Mouse (Mus musculus) thymus, postnatal 14 days (tissue): ENCODE data around the gene Rtn4rl1.

ENCODE experiments used
- DNase-seq: peaks from one replicate; pipeline ENCODE4 v3.0.0; 2021

The Rtn4rl1 gene

GRCm38 (mm10) chr11:75190905-75191441 lies 2.6 kb upstream of the Rtn4rl1 start, which contains the start of gene Dph1:
TSS of gene Dph1 (minus strand) at chr11:75191241.
- DNase-seq: no peak

DNA sequence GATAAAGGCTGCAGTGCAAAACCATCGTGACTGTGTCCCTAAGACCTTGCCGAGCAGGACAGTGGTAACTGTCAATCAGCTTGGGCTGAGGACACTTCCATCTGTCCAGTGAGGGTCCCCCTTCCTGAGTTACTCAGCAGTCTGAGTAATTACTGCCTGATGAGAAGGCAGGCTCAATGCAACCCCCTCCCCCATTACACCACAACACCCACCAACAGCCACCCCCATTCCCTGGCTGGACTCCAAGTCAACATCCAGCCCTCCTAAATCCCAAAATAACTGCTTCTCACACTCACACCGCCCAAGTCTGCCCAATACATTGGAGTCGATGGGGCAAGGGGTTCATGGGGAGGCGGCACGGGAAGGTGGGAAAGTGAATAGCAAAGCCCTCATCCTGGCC lies 1.7 kb upstream of the Rtn4rl1 start:
- DNase-seq: no peak

- peak; percentile 77 for DNase-seq
These were observed 1.0 kb upstream of the Rtn4rl1 start for GRCm38 (mm10) chr11:75192336-75193214.

GRCm38 (mm10) chr11:75194121-75194849 lies 702 bp downstream of the Rtn4rl1 start:
- DNase-seq: peak; percentile 63

GRCm38 (mm10) chr11:75194850-75195461 lies 1.4 kb downstream of the Rtn4rl1 start:
- peak; percentile 67 for DNase-seq

DNA sequence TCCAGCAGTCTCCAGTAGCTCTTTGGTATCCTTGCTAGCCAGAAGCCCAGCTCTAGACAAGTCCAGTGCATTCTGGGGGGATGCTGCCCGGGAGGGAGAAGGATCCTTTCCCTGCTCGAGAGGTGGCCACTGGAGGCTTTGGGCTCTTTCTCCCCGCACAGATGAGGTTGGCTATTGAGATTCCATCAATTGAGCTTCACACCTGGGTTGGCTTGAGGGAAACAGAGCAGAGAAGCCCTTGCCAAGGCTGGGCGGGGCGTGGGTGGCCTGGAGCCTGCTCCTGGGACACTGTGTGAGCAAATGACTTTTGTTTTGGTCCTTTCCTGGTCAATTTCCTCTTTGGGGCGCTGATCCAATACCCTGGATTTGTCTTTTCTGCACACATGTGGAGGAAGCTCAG lies 2.5 kb downstream of the Rtn4rl1 start:
- no peak for DNase-seq

GRCm38 (mm10) chr11:75197956-75198355 lies 4.4 kb downstream of the Rtn4rl1 start:
- DNase-seq: peak; percentile 17

- no peak for DNase-seq
These were observed 5.2 kb downstream of the Rtn4rl1 start for GRCm38 (mm10) chr11:75198792-75199191.

DNA sequence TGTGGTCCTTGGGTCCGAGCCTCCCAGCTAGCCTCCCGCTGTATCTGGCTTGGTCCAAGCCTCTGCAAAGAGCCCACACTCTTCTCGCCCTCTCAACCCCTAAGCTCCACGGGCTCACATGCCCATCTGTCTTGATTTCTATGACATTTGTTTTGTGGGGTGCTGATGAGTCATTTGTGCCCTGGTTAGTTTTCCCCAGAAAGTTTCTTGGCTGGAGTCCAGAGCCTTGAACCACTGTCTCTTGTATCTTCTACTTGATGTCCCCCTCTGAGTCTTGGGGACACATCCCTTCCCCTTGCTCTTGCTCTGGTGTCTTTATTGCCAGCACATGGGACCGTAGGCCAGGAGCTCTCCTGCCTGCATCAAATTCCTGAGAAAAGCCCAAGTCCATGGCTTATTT lies 6.4 kb downstream of the Rtn4rl1 start:
- DNase-seq: no peak

GRCm38 (mm10) chr11:75200935-75201334 lies 7.4 kb downstream of the Rtn4rl1 start:
- DNase-seq: no peak

DNA sequence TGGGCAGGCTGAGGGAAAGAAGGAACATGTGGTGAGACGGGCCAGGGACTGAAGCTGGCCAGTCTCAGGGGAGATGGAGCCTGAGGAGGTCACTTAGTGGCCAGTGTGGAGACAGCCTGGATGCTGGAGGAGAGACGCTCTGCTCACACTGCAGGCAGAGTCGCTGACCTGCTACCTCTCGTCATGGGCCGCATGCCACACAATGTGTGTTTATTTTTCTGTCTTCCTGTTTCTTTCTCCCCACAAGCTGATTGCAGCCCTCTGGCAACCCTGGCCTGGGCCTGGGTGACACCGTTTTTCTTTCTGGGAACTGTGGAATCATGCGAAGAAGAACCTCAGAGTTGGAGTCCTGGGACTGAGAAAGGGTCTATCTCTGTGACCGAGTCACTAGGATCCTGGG lies 8.1 kb downstream of the Rtn4rl1 start:
- no peak for DNase-seq

GRCm38 (mm10) chr11:75203926-75204325 lies 10.3 kb downstream of the Rtn4rl1 start:
- no peak for DNase-seq

DNA sequence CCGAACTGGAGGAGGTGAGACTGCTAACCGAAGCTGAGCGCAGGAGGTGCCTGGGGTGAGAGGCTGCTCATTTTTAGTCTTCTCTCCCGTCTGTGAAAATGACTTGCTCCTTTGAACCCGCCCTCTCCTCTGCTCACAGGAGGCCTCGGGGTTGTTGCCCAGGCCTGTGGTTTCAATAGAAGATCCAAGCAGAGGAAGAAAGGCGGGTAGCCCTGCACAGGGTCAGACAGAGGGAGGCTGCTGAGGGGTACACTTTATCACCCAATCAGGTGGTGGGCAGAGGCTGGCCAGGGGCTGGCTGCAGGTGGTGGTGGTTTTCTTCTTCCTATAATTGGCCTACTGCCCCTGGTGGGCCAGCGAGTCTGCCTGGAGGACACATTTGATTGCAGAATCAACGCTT lies 10.9 kb downstream of the Rtn4rl1 start:
- peak; percentile 21 for DNase-seq

DNA sequence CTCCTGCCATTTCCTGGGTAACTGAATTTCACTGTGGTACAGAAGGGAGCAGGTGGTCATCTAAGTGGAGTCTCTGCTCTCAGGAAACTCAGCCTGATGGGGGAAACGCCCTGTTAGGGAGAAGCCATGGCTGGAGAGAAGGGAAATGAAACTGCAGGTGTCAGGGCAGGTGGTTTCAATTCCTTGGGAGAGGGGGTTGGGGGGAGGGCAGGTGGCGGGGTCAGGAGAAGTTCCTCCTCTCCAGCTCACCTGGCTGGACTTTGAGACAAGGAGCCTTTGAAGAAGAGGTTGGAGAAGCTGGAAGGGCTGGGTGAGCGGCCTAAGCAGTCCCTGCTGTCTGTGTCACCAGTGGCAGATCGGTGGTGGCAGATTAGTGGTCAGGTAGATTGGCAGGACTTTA lies 12.8 kb downstream of the Rtn4rl1 start:
- DNase-seq: no peak

DNA sequence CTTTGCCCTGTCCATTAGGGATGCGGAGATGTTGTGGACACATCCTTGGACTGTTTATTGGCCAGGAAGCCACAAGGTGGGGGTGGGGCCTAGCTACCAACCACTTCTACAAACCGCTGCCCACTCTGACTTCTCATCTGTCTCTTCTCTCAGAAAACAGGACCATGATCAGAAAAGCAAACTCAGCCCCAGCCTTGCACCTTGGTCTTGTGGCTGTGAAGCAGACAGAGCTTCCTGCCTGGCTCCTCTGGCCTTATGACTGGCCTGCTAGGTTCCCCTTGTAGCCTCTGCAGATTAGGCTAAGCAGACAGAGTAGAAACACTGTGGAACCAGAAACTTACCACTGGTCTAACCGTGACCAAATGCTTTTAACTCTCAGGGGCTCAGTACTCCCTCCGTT lies 15.8 kb downstream of the Rtn4rl1 start:
- DNase-seq: no peak

DNA sequence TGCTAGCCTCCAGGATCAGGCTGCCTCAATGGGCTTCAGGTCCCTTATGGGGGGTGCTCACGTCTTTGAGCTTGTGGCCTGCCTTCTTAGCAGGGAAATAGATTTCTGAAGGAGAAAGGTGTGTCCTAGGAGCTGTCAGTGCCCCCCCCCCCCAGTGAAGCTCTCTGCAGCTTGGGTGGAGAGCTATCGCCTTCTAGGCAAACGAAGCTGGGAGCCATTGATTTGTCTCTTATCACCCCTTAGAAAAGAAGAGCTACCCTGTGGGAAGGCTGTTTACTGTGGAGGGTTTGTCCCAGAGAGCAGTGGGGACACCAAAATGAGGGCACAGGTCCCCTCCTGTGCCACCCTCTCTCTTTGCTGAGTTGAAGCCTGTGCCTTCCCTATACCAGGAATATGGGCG lies 16.5 kb downstream of the Rtn4rl1 start:
- no peak for DNase-seq

DNA sequence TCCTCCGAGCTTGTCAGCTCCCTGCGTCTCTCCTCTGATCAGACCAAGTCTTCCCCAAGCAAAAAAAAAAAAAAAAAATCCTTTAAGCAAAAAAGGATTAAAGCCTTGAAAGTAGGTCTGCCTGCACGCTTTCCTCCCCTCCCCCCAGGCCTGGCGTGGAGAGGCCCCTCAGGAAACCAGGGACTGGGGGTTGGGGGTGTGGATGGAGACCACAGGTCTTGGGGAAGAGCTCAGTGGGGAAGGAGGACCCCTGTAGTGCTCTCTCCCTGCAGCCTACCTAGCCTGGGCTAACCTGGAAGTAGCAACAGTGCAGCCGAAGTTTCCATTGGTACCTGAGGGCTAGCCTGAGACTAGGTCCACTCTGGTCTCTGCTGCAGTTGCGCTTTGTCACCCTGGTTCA lies 17.2 kb downstream of the Rtn4rl1 start:
- no peak for DNase-seq

DNA sequence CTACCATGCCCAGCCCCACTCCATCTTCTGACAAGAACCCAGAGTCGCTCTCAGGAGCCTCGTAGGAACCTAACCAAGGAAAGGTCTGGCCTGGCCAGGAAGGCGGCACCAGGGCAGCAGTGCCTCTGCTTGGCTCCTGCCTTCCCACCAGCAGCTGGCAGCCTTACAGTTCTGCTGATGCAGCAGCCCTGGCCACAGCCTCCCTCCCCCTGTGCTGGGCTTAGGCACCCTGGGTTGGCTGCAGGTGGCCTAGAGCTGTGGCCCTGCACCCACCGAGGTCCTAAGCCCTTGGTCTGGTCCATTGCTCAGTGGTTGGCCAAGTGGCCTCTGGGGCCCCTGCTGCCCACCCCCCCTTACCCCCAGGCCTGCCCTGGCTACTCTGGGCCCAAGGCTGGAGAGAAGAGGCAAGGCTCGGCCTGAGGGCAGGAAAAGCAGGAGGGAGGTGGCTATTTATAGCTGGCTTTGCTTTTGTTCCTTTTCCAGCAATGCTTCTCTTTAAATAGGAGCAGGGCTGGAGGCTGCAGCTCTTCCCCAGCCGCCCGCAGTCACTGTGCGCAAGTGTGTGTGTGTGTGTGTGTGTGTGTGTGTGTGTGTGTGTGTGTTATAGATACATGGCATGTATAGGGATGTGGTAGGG lies 18.6 kb downstream of the Rtn4rl1 start:
- no peak for DNase-seq

- no peak for DNase-seq
These were observed 19.3 kb downstream of the Rtn4rl1 start for GRCm38 (mm10) chr11:75212876-75213275.

- peak; percentile 55 for DNase-seq
These were observed 19.9 kb downstream of the Rtn4rl1 start for GRCm38 (mm10) chr11:75213372-75214080.

GRCm38 (mm10) chr11:75214081-75214950 lies 20.7 kb downstream of the Rtn4rl1 start:
- DNase-seq: no peak
